Mouse (Mus musculus) liver, embryonic 14.5 days (tissue): ENCODE measurements at regions not wholly inside any gene's neighbourhood (a gene's known extent, or its start where the extent isn't known, plus 50 kb on each side); places are given as distances from the start of the nearest gene placed in this dataset.

Experiments
- CTCF ChIP-seq: IDR thresholded peaks from 2 replicates; pipeline ENCODE4 v1.5.1; 2016; ENCODE audit warnings: antibody characterized with exemption, low read depth, control low read depth
- EP300 ChIP-seq: IDR thresholded peaks from 2 replicates; pipeline ENCODE4 v1.6.1; 2016; ENCODE audit warnings: antibody characterized with exemption, low read depth

DNA sequence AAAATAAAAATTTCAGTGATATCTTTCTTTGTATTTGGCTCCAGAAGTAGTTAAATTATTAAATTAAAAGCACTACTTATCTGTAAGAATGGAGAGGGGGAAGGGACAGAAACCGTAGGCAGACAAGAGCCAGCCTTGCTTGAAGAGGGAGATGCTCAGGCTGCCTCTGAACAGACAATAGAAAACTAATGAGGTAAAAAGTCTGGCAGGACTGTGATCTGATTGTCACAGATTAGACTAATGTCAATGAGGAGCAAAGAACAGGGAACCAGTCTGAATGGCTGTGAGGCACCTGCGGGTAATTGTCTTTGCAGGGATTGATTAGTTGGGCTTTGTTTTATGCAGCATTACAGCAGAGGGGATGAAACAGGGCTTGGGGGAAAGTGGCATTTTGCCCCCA lies 362.3 kb upstream of the Fam92a start:
- TF ChIP-seq CTCF (no peak), EP300 (no peak)
